10 mouse cellular contexts compared by ENCODE assay signal in the genomic region with DNA sequence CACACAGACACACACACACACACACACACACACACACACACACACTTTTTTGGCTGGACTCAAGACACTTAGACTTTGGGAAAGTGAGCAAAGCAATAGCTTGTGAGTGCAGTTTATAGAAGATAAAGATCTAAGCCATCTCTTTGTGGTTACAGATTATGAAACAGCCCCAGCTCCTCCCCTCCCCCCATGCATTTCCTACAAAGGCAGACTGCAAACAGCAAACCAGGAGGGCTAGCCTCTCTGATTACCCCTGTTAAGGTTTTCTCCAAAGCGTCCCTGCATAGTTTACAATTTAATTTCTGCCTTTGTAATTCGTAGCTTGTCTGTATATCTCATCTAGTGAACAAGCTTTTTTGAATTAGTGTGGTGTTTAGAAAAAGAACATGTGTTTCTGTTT.
DNase-seq lines count a peak whose midpoint lies in the region; ATAC-seq lines count a peak whose summit lies in the region.
"Had no signal": no experiment of that assay in that cellular context is flagged by ENCODE, and none has a peak within 500 bp of the region (broad histone marks: within the 10 kb centered on the region; RNA-seq: fewer than 3 reads in every experiment).

No protein-coding gene starts in this region.

- WGBS in heart, embryonic 10.5 days = 47% methylated on average over 2 of the region's 2 CpGs
- 54% methylated on average over 2 of the region's 2 CpGs for WGBS in heart, embryonic 11.5 days (ENCODE audit: insufficient replicate concordance)
- WGBS in midbrain, embryonic 10.5 days = 48% methylated on average over 2 of the region's 2 CpGs

- peak; percentile 33 for DNase-seq in heart, embryonic 10.5 days (ENCODE audit: low spot score)
- peak; percentile 67 for DNase-seq in CD4-positive helper T cell, adult 2 months (ENCODE audit: low read depth, low spot score)
- DNase-seq in adrenal gland, postnatal 36 days = peak; percentile 17 to 47
- peak; percentile 70 for DNase-seq in lung, postnatal 36 days
- no peak for DNase-seq in cerebellum, adult 11 months
- no peak for DNase-seq in right cerebral cortex, postnatal 10 days (ENCODE audit: low spot score in 2 of 2)
- DNase-seq in midbrain, embryonic 10.5 days (ENCODE audit: low spot score) = no peak

- no peak overlapping the region for H3K9ac ChIP-seq in heart, embryonic 11.5 days (ENCODE audit: low read depth, low read length)
- H3K9ac ChIP-seq: lung, embryonic 14.5 days had no signal

- H3K9me3 ChIP-seq in heart, embryonic 10.5 days = no peaks in the 10 kb centered on the region
- no peaks in the 10 kb centered on the region for H3K9me3 ChIP-seq in heart, embryonic 11.5 days (replicated peaks; ENCODE audit: control insufficient read depth, low read length)
- no peaks in the 10 kb centered on the region for H3K9me3 ChIP-seq in midbrain, embryonic 10.5 days (replicated peaks)

- no peaks in the 10 kb centered on the region for H3K36me3 ChIP-seq in heart, embryonic 10.5 days
- H3K36me3 ChIP-seq in heart, embryonic 11.5 days (ENCODE audit: control insufficient read depth, insufficient read depth, low read length) = no peaks in the 10 kb centered on the region
- H3K36me3 ChIP-seq in midbrain, embryonic 10.5 days = no peaks in the 10 kb centered on the region

- ATAC-seq in heart, embryonic 11.5 days (replicated peaks; ENCODE audit: insufficient number of reproducible peaks, low FRiP score, low TSS enrichment) = no peak

- H3K4me3 ChIP-seq in heart, embryonic 10.5 days = no peak overlapping the region
- H3K4me3 ChIP-seq in heart, embryonic 11.5 days (ENCODE audit: low read depth, low read length) = no peak overlapping the region
- H3K4me3 ChIP-seq in midbrain, embryonic 10.5 days = no peak overlapping the region

- no peak overlapping the region for H3K27ac ChIP-seq in heart, embryonic 10.5 days
- no peak overlapping the region for H3K27ac ChIP-seq in heart, embryonic 11.5 days (ENCODE audit: low read depth, low read length)
- no peak overlapping the region for H3K27ac ChIP-seq in midbrain, embryonic 10.5 days (replicated peaks)
- H3K27ac ChIP-seq: stomach, postnatal 0 days had no signal

- H3K27me3 ChIP-seq in heart, embryonic 10.5 days (ENCODE audit: insufficient read depth, poor library complexity, severe bottlenecking) = no peaks in the 10 kb centered on the region
- H3K27me3 ChIP-seq in heart, embryonic 11.5 days (ENCODE audit: control insufficient read depth, insufficient read depth, low read length) = no peaks in the 10 kb centered on the region
- H3K27me3 ChIP-seq in midbrain, embryonic 10.5 days (ENCODE audit: low read depth, poor library complexity, severe bottlenecking) = no peaks in the 10 kb centered on the region

- no peaks in the 10 kb centered on the region for H3K4me1 ChIP-seq in heart, embryonic 10.5 days
- H3K4me1 ChIP-seq in heart, embryonic 11.5 days (ENCODE audit: control insufficient read depth, insufficient read depth, low read length) = no peaks in the 10 kb centered on the region
- H3K4me1 ChIP-seq in midbrain, embryonic 10.5 days = peaks cover 8% of the 10 kb centered on the region; the same call in 1 of the 2 replicates

- H3K4me2 ChIP-seq in heart, embryonic 11.5 days = no peak overlapping the region
- H3K4me2 ChIP-seq: lung, embryonic 14.5 days had no signal

Comparison
In these comparisons a context has a peak if more than half of its experiments do, and no peak if none do; other contexts are left out.
1. DNase-seq: peak in heart, embryonic 10.5 days (single experiment), CD4-positive helper T cell, adult 2 months (single experiment), adrenal gland, postnatal 36 days (2 of 2) and lung, postnatal 36 days (single experiment); none in cerebellum, adult 11 months (single experiment), right cerebral cortex, postnatal 10 days (0 of 2) and midbrain, embryonic 10.5 days (single experiment).